Mouse (Mus musculus) heart, postnatal 0 days (tissue): ENCODE data around the gene Foxc2.

Source experiments
- CTCF ChIP-seq: IDR thresholded peaks from 2 replicates; pipeline ENCODE4 v1.5.1; 2016; ENCODE audit warnings: antibody characterized with exemption, control low read depth, low read depth
- EP300 ChIP-seq: IDR thresholded peaks from 2 replicates; pipeline ENCODE4 v1.6.1; 2016; ENCODE audit warnings: antibody characterized with exemption, low read depth

DNA sequence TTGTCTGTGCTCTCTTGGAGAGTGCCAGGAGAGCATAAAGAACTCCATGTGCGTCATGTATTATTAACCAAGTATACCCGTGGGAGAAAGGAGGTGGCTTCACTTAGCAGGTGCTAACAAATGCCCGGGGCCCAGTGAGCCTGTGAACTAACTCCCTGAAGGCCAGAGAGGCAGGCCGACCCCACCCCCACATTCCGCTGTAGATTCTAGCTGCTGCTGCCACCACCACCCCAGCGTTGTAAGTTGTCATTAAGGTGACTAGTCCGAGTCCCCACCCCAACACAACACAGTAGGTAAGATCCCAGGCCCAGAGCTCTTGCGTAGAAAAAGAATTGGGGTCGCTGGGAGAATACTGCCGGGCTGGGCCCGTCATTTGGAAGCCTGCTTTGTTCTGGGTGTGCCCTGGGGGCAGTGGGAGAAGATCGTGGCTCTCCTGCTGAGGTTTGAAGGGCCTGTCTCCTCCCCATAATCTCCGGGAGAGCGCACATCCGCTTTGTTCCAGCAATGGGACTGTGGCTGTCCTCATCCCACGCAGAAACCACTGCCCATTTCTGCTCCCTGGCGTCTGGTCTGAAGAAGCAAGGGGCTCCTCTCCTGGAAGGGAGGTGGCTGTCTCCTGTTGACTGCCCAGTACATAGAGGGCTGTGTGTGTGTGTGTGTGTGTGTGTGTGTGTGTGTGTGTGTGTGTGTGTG, 8.7 kb downstream of the Foxc2 start:
- TF ChIP-seq CTCF (no peak), EP300 (no peak)
